Mouse (Mus musculus): ENCODE results near the gene Plcl2. TPM values are rescaled to one million over a fixed set of nuclear protein-coding genes. Genes with fewer than 3 reads are reported as not detected.

The Plcl2 gene
- polyA plus RNA-seq, 1 experiment from 2014 or later = 3.7 TPM

GRCm38 (mm10) chr17:50710497-50711222, 201.5 kb downstream of the Plcl2 start:
- ATAC-seq (ENCODE audit: low FRiP score, low read depth) = no peak
- Histone ChIP-seq H3K4me1 (no peaks in the 10 kb centered on the region), H3K9ac (no peak overlapping the region), H3K27me3 (no peaks in the 10 kb centered on the region), H3K9me3 (peaks cover 8% of the 10 kb centered on the region), H3K27ac (no peak overlapping the region), H3K36me3 (no peaks in the 10 kb centered on the region), H3K4me2 (replicated peaks) (no peak overlapping the region), H3K4me3 (no peak overlapping the region)
- WGBS = 54% methylated on average over 7 of the region's 7 CpGs

- Histone ChIP-seq H3K9me3 (peaks cover 8% of the 10 kb centered on the region), H3K4me1 (no peaks in the 10 kb centered on the region), H3K36me3 (no peaks in the 10 kb centered on the region), H3K27me3 (no peaks in the 10 kb centered on the region), H3K4me3 (no peak overlapping the region), H3K27ac (no peak overlapping the region), H3K9ac (no peak overlapping the region), H3K4me2 (replicated peaks) (no peak overlapping the region)
- WGBS = 85% methylated on average over 5 of the region's 5 CpGs
- ATAC-seq (ENCODE audit: low FRiP score, low read depth) = no peak
Measured at GRCm38 (mm10) chr17:50717586-50717985, 208.4 kb downstream of the Plcl2 start.

- ATAC-seq (ENCODE audit: low FRiP score, low read depth) = no peak
Measured at GRCm38 (mm10) chr17:50724376-50724775, 215.2 kb downstream of the Plcl2 start.

GRCm38 (mm10) chr17:50726265-50726664, 217.1 kb downstream of the Plcl2 start:
- no peaks in the 10 kb centered on the region for H3K4me1 ChIP-seq
- H3K27me3 ChIP-seq = no peaks in the 10 kb centered on the region
- no peaks in the 10 kb centered on the region for H3K9me3 ChIP-seq
- no peak overlapping the region for H3K4me3 ChIP-seq
- no peak overlapping the region for H3K27ac ChIP-seq
- no peak overlapping the region for H3K4me2 ChIP-seq (replicated peaks)
- ATAC-seq (ENCODE audit: low FRiP score, low read depth) = no peak
- WGBS = 66% methylated on average over 2 of the region's 2 CpGs
- no peaks in the 10 kb centered on the region for H3K36me3 ChIP-seq
- no peak overlapping the region for H3K9ac ChIP-seq

More at GRCm38 (mm10) chr17:50724376-50724775, 215.2 kb downstream of the Plcl2 start:
- no peaks in the 10 kb centered on the region for H3K4me1 ChIP-seq
- no peak overlapping the region for H3K9ac ChIP-seq
- WGBS = 83% methylated on average over 2 of the region's 2 CpGs
- no peaks in the 10 kb centered on the region for H3K9me3 ChIP-seq
- no peaks in the 10 kb centered on the region for H3K27me3 ChIP-seq
- H3K4me3 ChIP-seq = no peak overlapping the region
- H3K36me3 ChIP-seq = no peaks in the 10 kb centered on the region
- no peak overlapping the region for H3K4me2 ChIP-seq (replicated peaks)
- H3K27ac ChIP-seq = no peak overlapping the region

GRCm38 (mm10) chr17:50729031-50729430, 219.8 kb downstream of the Plcl2 start:
- Histone ChIP-seq H3K9me3 (no peaks in the 10 kb centered on the region), H3K36me3 (no peaks in the 10 kb centered on the region; the same call in 1 of the 2 replicates), H3K4me2 (replicated peaks) (no peak overlapping the region), H3K4me3 (no peak overlapping the region), H3K27ac (no peak overlapping the region), H3K4me1 (no peaks in the 10 kb centered on the region), H3K9ac (no peak overlapping the region), H3K27me3 (no peaks in the 10 kb centered on the region)
- ATAC-seq (ENCODE audit: low FRiP score, low read depth) = no peak
- WGBS = 97% methylated on average over 2 of the region's 2 CpGs

- Histone ChIP-seq H3K9ac (no peak overlapping the region), H3K9me3 (no peaks in the 10 kb centered on the region), H3K4me2 (replicated peaks) (no peak overlapping the region), H3K4me3 (no peak overlapping the region), H3K27ac (no peak overlapping the region), H3K27me3 (no peaks in the 10 kb centered on the region), H3K4me1 (no peaks in the 10 kb centered on the region), H3K36me3 (no peaks in the 10 kb centered on the region; the same call in 1 of the 2 replicates)
- 87% methylated on average over 6 of the region's 6 CpGs for WGBS
- no peak for ATAC-seq (ENCODE audit: low FRiP score, low read depth)
Measured at GRCm38 (mm10) chr17:50729577-50729976, 220.4 kb downstream of the Plcl2 start.

GRCm38 (mm10) chr17:50730896-50731295, 221.7 kb downstream of the Plcl2 start:
- WGBS = 91% methylated on average over 2 of the region's 2 CpGs
- no peaks in the 10 kb centered on the region for H3K27me3 ChIP-seq

GRCm38 (mm10) chr17:50731876-50732275, 222.7 kb downstream of the Plcl2 start:
- WGBS = 89% methylated on average over 5 of the region's 5 CpGs
- H3K9ac ChIP-seq = no peak overlapping the region

More at GRCm38 (mm10) chr17:50730896-50731295, 221.7 kb downstream of the Plcl2 start:
- Histone ChIP-seq H3K36me3 (peaks cover 5% of the 10 kb centered on the region), H3K9me3 (no peaks in the 10 kb centered on the region), H3K4me2 (replicated peaks) (no peak overlapping the region), H3K4me1 (no peaks in the 10 kb centered on the region), H3K9ac (no peak overlapping the region), H3K4me3 (no peak overlapping the region), H3K27ac (no peak overlapping the region)
- no peak for ATAC-seq (ENCODE audit: low FRiP score, low read depth)

GRCm38 (mm10) chr17:50733390-50733789, 224.2 kb downstream of the Plcl2 start:
- ATAC-seq (ENCODE audit: low FRiP score, low read depth) = no peak
- peaks cover 5% of the 10 kb centered on the region for H3K36me3 ChIP-seq
- H3K9me3 ChIP-seq = no peaks in the 10 kb centered on the region
- peaks cover 4% of the 10 kb centered on the region; the same call in 1 of the 2 replicates for H3K4me1 ChIP-seq
- H3K27ac ChIP-seq = no peak overlapping the region
- no peak overlapping the region for H3K9ac ChIP-seq
- no peaks in the 10 kb centered on the region for H3K27me3 ChIP-seq
- H3K4me2 ChIP-seq (replicated peaks) = no peak overlapping the region
- no peak overlapping the region for H3K4me3 ChIP-seq
- WGBS = 88% methylated on average over 7 of the region's 7 CpGs

More at GRCm38 (mm10) chr17:50731876-50732275, 222.7 kb downstream of the Plcl2 start:
- Histone ChIP-seq H3K4me2 (replicated peaks) (no peak overlapping the region), H3K27me3 (no peaks in the 10 kb centered on the region), H3K36me3 (peaks cover 5% of the 10 kb centered on the region), H3K4me3 (no peak overlapping the region), H3K27ac (no peak overlapping the region), H3K4me1 (peaks cover 4% of the 10 kb centered on the region; the same call in 1 of the 2 replicates), H3K9me3 (no peaks in the 10 kb centered on the region)
- no peak for ATAC-seq (ENCODE audit: low FRiP score, low read depth)

GRCm38 (mm10) chr17:50734781-50735180, 225.6 kb downstream of the Plcl2 start:
- Histone ChIP-seq H3K9me3 (no peaks in the 10 kb centered on the region), H3K4me2 (replicated peaks) (no peak overlapping the region), H3K27ac (no peak overlapping the region), H3K4me3 (no peak overlapping the region), H3K27me3 (no peaks in the 10 kb centered on the region), H3K36me3 (peaks cover 5% of the 10 kb centered on the region), H3K4me1 (peaks cover 4% of the 10 kb centered on the region; the same call in 1 of the 2 replicates), H3K9ac (no peak overlapping the region)
- ATAC-seq (ENCODE audit: low FRiP score, low read depth) = no peak
- 78% methylated on average over 6 of the region's 6 CpGs for WGBS

GRCm38 (mm10) chr17:50735382-50735954, 226.3 kb downstream of the Plcl2 start:
- no peak overlapping the region for H3K4me3 ChIP-seq
- no peak overlapping the region for H3K9ac ChIP-seq
- WGBS = 87% methylated on average over 4 of the region's 4 CpGs
- no peak for ATAC-seq (ENCODE audit: low FRiP score, low read depth)
- H3K36me3 ChIP-seq = peaks cover 5% of the 10 kb centered on the region
- no peak overlapping the region for H3K4me2 ChIP-seq (replicated peaks)
- H3K4me1 ChIP-seq = peaks cover 4% of the 10 kb centered on the region; the same call in 1 of the 2 replicates
- no peaks in the 10 kb centered on the region for H3K9me3 ChIP-seq
- no peaks in the 10 kb centered on the region for H3K27me3 ChIP-seq
- H3K27ac ChIP-seq = no peak overlapping the region

GRCm38 (mm10) chr17:50735955-50736533, 226.8 kb downstream of the Plcl2 start:
- no peaks in the 10 kb centered on the region for H3K27me3 ChIP-seq
- no peak overlapping the region for H3K9ac ChIP-seq
- H3K4me1 ChIP-seq = peaks cover 4% of the 10 kb centered on the region; the same call in 1 of the 2 replicates
- 75% methylated on average over 8 of the region's 8 CpGs for WGBS
- no peak overlapping the region for H3K4me3 ChIP-seq
- no peak overlapping the region for H3K4me2 ChIP-seq (replicated peaks)
- peaks cover 6% of the 10 kb centered on the region for H3K36me3 ChIP-seq
- no peak overlapping the region for H3K27ac ChIP-seq
- H3K9me3 ChIP-seq = no peaks in the 10 kb centered on the region
- ATAC-seq (ENCODE audit: low FRiP score, low read depth) = no peak

Data from limb, embryonic 13.5 days (tissue).